Mouse (Mus musculus): ENCODE measurements around the gene Aatk.

Aatk gene

DNA sequence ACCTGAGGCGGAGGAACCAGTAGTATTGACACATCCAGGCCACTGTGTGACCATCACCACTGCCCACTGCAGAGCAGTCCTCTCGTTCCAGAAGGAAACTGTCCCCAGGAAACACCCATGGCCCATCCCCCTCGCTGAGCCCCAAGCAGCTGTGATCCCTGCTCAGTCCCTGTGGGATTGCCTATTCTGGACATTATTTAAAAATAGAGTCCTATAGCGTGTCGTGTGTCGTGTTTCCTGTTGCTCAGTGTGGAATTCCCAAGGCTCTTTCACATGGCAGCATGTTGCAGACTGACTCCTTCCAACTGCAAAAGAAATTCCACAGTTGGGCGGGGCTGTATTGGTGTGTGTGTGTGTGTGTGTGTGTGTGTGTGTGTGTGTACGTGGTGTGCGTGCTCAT is 5.3 kb upstream of the Aatk start:
- DNase-seq (ENCODE audit: low spot score in 2 of 2), result no peak

DNA sequence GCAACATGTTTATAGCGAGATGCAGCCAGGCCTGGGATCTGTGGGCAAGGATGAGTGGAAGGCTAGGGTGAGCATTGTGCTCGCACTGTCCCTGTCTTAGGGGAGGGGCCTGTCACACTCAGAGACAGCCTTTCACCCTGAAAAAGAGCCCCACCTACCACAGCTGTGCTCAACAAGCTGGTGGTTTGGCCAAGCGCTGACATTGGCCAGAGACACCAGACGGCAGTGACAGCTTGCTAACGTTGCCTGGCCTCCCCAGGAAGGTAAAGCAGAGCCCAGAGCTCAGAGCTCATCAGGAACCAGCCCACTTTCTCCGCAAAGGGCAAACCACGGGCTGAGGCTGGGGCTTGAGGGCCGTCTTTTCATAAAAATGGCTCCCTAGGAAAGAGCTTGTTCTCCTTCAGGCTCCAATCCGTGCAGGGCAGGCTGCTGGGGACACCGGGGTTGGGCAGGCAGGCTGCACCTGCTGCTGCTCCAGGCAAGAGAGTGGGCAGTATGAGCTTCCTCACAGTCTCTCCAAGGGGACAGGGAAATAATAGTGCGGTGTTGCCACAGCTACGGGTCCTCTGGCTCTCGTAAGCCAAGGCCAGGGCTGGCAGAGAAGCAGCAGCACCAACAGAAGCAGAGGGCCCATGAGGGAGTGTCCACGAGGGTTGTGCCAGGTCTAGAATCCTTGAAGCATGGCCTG is 4.3 kb upstream of the Aatk start:
- DNase-seq (ENCODE audit: low spot score in 2 of 2), result no peak

DNA sequence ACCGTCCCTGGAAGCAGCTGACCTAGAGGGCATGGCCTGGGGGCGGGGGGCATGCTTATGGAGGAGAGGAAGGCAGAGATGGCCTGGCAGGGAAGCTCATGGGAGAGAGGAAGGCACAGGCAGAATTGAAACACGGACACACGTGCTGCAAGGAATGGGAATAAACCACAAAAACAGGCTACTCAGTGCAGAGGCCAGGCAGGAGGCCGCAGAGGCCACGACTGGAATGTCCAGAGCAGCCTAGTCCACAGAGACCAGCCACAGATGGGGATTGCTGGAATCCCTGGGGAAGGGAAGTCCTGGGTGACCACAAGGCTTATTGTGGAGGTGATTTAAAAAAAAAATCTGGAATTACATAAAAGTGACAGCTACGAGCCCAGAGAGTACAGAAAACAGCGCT is 2.1 kb upstream of the Aatk start:
- DNase-seq (ENCODE audit: low spot score in 2 of 2), result no peak

DNA sequence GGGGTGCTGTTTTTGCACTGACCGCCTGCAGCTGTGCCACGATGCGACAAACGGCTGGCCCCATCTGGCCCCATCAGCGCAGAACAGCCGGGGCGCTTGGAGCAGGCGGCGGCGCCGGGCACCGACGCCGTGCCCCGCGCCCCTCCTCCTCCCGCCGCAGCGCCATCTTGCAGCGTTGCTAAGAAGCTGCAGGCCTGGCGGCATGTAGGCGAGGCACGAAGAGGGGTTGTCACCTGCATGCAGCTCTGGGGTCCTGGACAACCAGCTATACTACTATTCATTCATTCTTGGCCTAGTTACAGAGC is 1.2 kb upstream of the Aatk start:
- peak in 1 of 2 experiments; percentile 52 for DNase-seq (ENCODE audit: low spot score in 2 of 2)

DNA sequence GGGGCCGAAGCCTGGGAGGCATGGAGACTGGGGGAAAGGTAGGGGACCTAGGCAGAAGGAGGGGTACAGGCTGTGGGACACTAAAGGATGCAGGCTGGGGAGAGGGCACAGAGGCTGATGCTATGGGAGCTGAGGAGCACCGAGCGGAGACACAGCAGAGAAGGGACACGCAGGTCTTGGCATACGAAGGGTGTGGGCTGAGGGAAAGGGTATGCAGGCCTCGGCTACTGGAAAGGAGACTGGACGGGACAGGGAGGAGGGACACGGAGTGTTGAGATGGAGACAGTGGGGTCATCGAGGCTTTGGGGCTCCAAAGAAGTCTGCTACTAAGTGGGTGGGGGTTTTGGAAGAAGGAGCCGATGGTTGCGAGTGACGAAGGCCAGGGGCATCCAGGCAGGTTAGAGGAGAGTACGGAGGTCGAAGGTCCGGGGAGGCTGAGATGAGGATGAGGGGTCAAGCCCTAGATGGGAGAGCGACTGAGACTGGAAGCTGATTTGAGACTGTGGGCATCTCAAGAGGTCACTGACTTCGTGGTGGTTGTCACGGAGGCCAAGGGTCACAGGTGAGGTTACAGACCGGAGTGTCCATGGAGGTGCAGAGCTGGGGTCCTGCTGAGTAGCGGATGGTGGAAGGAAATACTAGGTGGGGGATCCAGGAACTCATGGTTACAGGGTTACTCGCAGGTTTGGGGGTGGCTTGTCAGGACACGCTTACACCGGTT is 724 bp upstream of the Aatk start:
- DNase-seq (ENCODE audit: low spot score in 2 of 2), result no peak

DNA sequence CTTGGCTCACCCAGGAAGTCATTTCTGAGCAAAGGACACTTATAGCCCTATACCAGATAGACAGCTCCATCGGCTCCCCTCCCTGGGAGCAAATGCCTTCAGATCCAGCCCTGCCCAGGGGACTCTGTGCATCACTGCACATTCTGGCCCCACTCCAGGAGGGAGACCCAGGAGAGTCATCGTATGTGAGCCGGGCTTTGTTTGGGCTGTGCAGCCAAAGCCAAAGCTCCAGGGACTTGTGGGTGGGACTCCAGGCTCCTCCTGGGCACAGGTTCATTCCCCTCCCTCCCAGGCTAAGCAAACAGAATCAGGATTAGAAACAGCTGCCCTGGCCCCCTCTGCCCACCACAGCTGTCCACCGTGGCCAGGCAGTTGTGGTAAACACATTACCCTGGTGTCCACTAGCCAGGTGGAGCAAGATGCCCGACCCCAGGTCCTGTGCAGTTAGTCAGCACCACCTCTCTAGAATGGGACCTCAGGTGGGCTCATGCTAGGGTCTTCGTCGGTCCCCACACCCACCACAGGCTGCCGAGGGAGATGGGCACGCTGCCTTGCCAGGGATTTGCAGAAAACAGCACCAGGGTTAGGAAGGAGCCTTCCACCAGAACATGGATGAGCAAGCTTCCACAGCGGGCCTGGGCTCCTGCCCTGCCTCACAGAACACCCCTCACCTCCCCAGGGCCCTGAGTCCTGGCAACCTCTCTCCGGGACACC is 971 bp downstream of the Aatk start:
- DNase-seq (ENCODE audit: low spot score in 2 of 2), result no peak

DNA sequence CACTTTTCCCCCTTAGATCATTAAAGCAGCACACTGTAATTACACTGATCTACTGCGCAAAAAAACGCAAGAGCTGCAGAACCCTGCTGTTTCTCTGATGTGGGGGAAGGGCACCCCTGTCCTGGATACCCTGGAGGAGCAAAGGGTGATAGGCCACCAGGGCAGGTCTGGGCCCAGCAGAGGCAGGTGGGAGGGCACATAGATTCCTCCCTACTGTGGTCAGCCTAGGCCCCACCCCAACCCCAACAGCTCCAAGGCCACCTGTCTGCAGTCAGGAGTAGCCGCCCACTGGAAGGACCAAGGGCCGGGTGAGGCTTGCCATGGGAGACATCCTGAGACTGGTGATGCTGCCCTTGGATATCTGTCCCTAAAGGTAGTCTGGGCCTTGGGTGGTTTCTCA is 1.6 kb downstream of the Aatk start:
- no peak for DNase-seq (ENCODE audit: low spot score in 2 of 2)

DNA sequence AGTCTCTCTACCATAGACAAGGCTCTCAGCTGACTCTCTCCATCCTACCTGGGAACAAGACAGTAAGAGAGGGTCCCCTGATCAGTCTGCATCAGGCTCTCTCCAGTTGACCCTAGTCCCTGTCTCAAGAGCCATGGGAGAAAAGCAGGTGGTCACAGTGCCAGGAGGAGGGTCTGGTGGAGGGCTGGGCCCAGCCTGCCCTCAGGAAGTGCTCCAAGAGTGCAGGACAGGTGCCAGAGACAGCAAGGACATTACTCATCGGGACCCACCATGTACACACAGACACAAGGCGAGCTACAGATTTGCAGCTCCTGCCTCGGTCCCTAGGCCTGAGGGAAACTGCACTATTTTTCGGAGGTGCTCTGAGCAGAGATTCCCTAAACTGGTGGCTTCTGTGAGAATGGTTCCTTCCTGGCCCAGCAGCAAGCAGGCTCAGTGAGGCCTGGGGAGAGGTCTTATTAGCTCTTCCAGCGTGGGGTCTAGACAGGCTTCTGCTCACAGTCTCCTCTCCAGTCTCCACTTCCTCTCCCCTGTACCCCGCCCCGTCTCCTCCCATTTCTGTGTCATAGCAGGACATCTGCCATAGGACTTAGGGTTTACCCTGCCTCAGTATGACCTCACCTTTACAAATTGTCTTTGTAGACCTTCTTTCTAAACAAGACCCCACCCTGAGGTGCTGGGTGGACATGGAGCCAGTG is 4.7 kb downstream of the Aatk start:
- DNase-seq (ENCODE audit: low spot score in 2 of 2), result no peak

DNA sequence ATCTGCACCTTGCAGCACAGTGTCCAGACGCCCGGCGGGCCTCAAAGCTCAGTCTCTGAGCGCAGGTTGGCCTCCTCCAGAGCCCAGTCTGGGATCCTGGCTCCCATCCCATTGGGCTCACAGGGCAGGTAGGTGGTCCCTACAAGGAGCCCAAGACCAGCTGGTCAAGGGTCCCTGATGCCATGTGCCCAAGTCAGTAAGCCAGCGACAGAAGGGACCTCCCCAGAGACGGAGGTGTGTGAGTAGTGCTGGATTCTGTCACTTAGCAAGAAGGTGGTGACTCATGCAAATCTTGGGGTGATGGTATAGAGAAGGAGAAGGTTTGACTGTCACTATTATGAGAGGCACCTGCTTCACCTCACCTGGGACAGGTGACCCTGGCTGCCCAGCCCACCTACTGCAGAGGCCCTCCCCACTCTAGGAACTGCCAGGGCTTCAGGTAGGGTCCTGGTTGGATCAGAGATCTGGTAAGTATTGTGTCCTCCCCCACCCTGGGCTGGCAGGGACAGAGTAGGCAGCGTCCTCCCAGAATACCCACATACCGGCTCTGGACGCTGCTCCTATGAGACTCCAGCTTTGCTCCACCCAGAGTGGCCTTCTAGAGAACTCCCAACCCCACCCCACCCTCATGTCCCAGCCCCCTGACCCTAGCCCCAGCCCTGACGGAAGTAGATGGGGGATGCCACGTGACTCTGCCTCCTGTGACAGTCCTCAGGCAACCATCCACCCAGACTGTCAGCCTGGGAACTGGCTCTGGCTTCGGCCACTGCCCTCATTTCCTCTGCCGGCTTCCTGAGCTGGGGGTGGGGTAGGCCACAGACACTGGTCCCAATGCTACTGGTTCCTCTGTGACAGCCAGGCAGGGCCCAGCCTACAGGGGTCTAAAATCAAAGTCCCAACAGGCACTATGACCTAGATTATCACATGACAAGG is 5.5 kb downstream of the Aatk start:
- peak in 1 of 2 experiments; percentile 68 for DNase-seq (ENCODE audit: low spot score in 2 of 2)

DNA sequence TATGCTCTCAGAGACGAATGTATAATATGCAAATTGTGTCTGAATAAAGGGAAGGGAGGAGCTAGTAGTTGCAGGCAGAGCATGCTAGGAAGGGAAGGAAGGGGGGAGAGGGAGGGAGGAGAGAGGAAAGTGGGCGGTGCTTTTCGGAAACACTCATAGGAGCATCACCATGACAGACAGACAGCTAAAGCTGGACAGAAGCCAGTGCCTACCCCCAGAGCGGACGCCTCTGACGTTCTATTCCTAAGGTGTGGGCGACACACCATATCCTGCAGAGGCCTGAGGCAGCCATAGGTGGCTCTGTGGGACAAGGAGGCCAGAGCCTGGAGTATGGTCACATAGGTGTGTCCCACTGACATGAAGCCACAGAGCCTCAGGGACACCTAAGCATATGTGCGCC is 6.5 kb downstream of the Aatk start:
- DNase-seq (ENCODE audit: low spot score in 2 of 2), result no peak

DNA sequence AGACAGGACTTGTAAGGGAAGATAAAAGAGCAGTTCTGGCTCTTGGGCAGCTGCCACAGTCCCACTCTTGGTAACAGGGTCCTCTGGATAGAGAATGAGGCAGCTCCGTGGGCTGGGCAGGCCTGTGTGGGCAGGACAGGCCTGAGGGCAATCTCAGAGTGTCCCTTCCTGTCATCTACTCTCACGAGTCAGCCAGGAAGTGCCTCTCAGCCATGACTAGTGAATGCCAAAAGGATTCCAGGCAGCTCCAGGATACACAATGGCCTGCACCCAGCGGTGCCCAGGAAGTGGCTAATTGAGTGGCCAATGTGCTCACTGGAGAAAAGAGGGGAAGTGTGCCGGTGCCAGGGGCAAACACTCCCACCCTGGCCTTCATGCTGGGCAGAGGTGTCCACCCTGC is 7.4 kb downstream of the Aatk start:
- no peak for DNase-seq (ENCODE audit: low spot score in 2 of 2)

DNA sequence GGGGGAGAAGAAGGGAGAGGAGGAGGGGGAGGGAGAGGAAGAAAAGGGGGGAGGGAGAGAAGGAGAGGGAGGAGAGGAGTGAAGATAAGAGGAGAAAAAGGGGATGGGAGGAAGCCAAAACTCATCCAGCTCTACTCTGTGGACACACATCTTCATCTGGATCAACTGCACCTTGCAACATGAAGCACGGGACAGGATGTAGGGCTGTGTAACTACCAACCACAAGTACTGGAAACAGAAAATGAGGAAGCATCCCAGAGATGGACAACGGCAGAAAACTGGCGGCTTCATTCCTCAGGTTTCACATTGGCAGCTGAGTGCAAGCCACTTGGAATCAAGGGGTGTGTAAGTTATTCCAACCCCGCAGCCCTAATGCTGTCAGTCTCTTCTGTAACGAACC is 12.2 kb downstream of the Aatk start:
- DNase-seq (ENCODE audit: low spot score in 2 of 2), result no peak

DNA sequence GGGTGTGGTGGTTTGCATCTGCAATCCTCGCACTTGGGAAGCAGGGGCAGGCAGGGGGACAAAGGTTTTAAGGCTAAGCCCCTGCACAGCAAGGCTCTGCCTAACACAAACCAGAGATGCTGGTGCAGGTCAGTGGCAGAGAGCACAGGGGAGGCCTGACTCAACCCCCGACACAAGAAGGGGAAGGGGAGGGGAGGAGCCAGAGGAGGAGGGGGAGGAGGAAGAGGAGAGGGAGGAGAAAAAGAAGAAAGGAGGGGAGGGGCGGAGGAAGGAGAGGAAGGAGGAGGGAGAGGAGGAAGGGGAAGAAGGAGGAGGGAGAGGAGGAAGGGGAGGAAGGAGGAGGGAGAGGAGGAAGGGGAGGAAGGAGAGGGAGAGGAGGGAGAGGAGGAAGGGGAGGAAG is 12.7 kb downstream of the Aatk start:
- DNase-seq (ENCODE audit: low spot score in 2 of 2), result no peak

DNA sequence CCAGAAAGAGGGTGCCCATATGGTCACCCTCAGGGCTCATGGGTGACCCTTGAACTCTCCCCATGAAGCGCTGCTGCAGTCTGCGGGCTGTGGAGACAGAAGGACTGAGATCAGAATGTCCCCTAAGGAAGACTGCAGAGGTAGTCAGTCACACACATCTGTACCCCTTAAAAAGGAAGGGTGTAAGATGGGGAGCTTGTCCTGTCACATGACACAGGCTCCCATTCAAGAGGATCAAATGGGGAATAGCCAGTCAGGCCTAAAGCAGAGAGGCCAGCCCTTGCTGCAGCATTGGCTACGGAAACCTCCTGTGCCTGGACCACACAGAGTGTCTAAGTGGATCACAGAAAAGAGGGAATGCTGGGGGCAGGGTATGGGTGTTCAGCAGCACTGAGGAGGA is 13.5 kb downstream of the Aatk start:
- DNase-seq (ENCODE audit: low spot score in 2 of 2), result no peak

DNA sequence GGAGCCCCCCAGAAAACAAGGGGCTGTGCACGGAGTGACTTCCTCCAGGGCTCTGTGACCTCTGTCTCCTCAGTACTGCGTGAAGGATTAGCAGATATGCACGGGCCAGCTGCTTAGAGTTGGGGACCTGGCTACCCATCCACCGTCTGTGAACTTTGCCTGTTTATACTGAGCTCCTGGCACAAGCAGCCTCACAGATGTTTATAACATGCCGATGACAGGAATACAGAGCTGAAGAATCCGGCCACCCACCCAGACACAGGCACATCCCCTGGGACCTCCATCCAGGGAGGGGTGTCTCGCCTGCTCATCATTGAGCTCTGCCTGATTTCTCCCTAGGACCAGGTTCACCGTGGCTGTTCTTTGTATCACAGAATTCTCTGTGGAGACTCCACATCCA is 14.9 kb downstream of the Aatk start:
- no peak for DNase-seq (ENCODE audit: low spot score in 2 of 2)

DNA sequence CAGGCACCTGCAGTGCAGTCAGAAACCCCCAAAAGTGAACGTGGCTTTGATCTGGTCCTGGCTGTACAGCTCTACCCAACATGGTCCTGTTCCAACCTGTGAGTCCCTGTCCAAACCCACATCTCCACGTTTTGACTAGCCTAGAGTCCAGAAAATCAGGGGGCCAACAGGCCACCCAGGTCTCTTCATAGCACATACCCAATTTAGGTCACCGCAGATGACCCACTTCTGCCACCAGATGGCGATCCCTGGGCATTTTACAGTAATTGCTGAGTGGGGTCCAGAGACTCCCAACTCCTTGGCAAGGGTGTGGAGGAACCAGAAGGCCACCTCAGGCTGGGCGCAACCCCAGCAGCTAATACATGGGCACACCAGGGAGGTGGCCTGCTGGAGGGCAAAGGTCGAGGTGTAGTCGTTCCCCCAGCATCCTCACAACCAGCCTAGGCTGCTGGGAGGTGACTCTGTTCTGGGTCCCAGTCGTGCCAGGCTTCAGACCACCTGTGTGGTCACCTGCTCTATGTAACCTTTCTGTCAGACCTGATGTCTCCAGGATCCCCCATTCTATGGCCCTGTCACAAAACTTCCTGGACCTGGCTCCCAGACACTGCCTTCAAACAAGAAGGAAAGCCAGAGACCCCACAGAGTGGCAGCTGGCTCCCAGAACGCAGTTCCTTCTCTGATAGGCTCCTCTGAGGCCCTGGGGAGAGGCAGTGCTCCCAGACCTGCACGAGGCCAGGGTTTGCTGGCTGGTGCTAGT is 16.6 kb downstream of the Aatk start:
- DNase-seq (ENCODE audit: low spot score in 2 of 2), result no peak

DNA sequence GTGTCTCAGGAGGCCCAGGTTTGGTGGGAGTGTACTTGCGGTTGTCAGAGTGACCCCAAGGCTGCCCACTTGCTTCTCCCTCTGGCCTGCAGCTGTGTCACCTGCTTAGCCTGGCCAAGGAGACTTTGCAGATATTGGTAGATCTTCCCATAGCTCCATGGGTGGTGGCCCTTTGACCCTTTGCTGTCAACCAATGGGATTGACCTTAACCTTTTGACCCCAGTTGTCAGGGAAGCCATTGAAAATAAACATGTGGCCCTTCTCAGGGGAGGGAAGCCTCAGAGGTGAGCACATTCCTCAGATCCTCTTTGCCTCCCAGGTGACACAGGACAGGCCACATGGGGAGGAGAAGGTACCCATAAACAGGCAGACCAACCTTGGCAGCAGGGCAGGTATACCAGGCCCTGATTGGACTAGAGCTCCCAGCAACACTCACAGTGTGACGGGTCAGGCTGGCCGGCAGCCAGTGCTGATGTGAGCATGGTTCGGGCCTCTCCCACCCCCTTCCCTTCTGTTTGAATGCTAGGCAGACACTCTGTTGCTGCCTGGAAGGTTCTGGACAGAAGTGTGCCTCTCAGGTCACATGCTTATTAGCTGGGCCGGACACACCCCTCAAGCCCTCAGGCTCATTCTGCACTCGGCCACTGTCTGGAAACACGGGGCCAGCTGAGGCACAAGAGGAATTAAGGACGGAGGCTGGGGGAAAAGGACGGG is 17.4 kb downstream of the Aatk start:
- no peak for DNase-seq (ENCODE audit: low spot score in 2 of 2)

DNA sequence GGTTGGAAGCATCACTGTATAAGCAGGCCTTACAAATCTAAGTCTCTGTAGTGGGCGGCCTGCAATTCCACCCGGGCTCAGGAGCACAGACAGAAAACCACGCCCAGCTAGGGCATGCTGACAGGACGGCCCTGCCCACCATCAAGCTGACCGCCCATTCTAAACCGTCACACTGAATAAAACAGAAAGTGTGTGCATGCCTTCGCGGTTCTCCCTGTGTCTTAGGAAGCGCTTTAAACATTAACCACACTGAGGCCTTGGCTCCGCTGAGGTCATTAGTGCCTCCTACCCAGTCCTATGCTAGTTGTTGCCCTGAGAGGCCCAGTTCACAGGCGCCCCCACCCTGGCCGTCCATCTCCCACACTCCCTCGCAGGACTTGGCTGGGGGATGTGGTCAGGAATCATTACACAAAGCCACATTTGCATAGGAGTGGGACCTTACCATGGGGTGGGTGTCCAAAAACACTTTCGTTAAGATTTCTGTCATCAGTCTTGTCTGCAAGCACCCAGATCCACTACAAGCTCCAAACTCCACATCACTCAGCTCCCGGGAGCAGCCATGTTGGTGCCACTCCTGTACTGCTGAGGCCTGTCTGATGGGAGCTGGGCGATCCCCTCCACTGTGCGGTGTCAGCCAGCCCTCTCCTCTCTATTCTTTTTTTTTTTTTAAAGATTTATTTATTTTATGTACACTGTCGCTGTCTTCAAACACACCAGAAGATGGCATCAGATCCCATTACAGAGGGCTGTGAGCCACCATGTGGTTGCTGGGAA is 18.5 kb downstream of the Aatk start:
- no peak for DNase-seq (ENCODE audit: low spot score in 2 of 2)

DNA sequence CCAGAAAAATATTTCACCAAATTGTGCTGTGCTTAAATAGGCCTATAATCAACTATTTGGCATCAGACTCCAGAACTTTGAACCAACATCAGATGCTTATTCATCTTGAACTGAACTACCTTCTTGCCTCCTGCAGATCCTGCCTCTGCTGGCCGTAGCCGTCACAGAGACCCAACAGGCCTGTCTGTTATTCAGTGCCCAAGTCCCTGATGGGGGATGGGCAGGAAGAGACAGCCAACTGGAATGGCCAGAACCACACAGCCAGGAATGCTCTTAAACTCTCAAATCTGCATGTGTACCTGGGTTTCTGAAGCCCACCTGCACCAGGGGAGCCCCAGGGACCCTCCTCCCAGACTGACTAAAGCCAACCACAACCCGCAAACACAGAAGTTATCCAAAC is 20.0 kb downstream of the Aatk start:
- no peak for DNase-seq (ENCODE audit: low spot score in 2 of 2)

All from frontal cortex, postnatal 10 days (tissue).